Mouse (Mus musculus) cerebellum, adult 2 months (tissue): Measurements from ENCODE around the gene Tmem94. TPM values are rescaled to one million over a fixed set of nuclear protein-coding genes. Genes with fewer than 3 reads are reported as not detected.

Experiments used
- DNase-seq, 2 experiments: peaks; one replicate each; pipeline ENCODE4 v3.0.0; 2021
- H3K27ac ChIP-seq: fragments of 200-500 bp; 2 replicates; pipeline ENCODE4 v1.5.1; 2012; ENCODE audit warnings: low read length, control low read depth, inconsistent platforms; ENCODE audit not compliant: insufficient read depth
- H3K27me3 ChIP-seq: fragments of 200-500 bp; 2 replicates; pipeline ENCODE4 v1.6.1; 2012; ENCODE audit warnings: inconsistent platforms, mild to moderate bottlenecking, low read length, moderate library complexity; ENCODE audit not compliant: control insufficient read depth, insufficient read depth
- H3K4me1 ChIP-seq: fragments of 200-500 bp; 2 replicates; pipeline ENCODE4 v1.6.1; 2011; ENCODE audit warnings: low read length; ENCODE audit not compliant: control insufficient read depth, insufficient read depth
- H3K4me3 ChIP-seq: fragments of 200-500 bp; replicated peaks from 2 replicates; pipeline ENCODE3; 2011; ENCODE audit warnings: mild to moderate bottlenecking, low read depth, low read length, control low read depth; ENCODE audit not compliant: insufficient read depth
- CTCF ChIP-seq: fragments of 200-500 bp; IDR thresholded peaks from 2 replicates; pipeline ENCODE4 v1.5.1; 2011; ENCODE audit warnings: low read depth, mild to moderate bottlenecking, control low read depth, low read length, moderate library complexity, borderline replicate concordance; ENCODE audit not compliant: insufficient read depth
- POLR2A ChIP-seq: fragments of 200-500 bp; IDR thresholded peaks from 2 replicates; pipeline ENCODE4 v1.6.1; 2011; ENCODE audit warnings: low read length, control low read depth, borderline replicate concordance; ENCODE audit not compliant: insufficient read depth
- WGBS: fragments of 180-500 bp; shearing (Covaris S2); methylation state at CpG from one replicate; pipeline ENCODE4 v1.1.7; 2018; 5-methylcytosine and 5-hydroxymethylcytosine counted together
- polyA plus RNA-seq: library from polyadenylated mRNA; depleted of rRNA; stranded (reverse); fragments of >200 nt; gene quantifications from 2 replicates; pipeline ENCODE4 v1.2.3, GENCODE M21; 2012

Gene Tmem94
- polyA plus RNA-seq, 1 experiment = 54.2 TPM

GRCm38 (mm10) chr11:115819915-115820623 is 54.8 kb downstream of the Tmem94 start:
- Histone ChIP-seq H3K4me3 (no peak overlapping the region), H3K4me1 (peaks cover 5% of the 10 kb centered on the region; the same call in 1 of the 2 replicates), H3K27ac (no peak overlapping the region), H3K27me3 (no peaks in the 10 kb centered on the region)
- TF ChIP-seq POLR2A = no peak
- TF ChIP-seq CTCF = no peak
- DNase-seq = no peak
- WGBS = 83% methylated on average over 16 of the region's 16 CpGs

GRCm38 (mm10) chr11:115821001-115821400 is 55.8 kb downstream of the Tmem94 start:
- 70% methylated on average over 4 of the region's 4 CpGs for WGBS
- H3K27ac ChIP-seq = no peak overlapping the region
- no peak for DNase-seq

GRCm38 (mm10) chr11:115823774-115824740 is 58.8 kb downstream of the Tmem94 start, which contains the start of gene Llgl2:
Gene Llgl2, plus strand, starts transcription at chr11:115824049.
- peak; percentile 77 to 83 for DNase-seq
- Histone ChIP-seq H3K27ac (no peak within 1 kb of the TSS), H3K4me3 (peak within 1 kb of the TSS; percentile 54), H3K27me3 (0 out of 2 replicates have a peak, but pooled peaks cover 2% of the 10 kb centered on the region), H3K4me1 (no peaks in the 10 kb centered on the region)
- no peak for TF ChIP-seq CTCF
- TF ChIP-seq POLR2A = 0 out of 2 replicates have a peak, but pooled peaks have one; percentile 36
- 1% methylated on average over 87 of the region's 87 CpGs for WGBS

More at GRCm38 (mm10) chr11:115821001-115821400, 55.8 kb downstream of the Tmem94 start:
- Histone ChIP-seq H3K27me3 (no peaks in the 10 kb centered on the region), H3K4me1 (no peaks in the 10 kb centered on the region), H3K4me3 (no peak overlapping the region)
- no peak for TF ChIP-seq POLR2A
- TF ChIP-seq CTCF = no peak

- WGBS = 31% methylated on average over 11 of the region's 11 CpGs
- H3K4me1 ChIP-seq = no peaks in the 10 kb centered on the region
- no peak overlapping the region for H3K4me3 ChIP-seq
- DNase-seq = no peak
- no peak for TF ChIP-seq CTCF
- no peak for TF ChIP-seq POLR2A
- H3K27me3 ChIP-seq = 0 out of 2 replicates have a peak, but pooled peaks cover 2% of the 10 kb centered on the region
- no peak overlapping the region for H3K27ac ChIP-seq
These were observed 59.6 kb downstream of the Tmem94 start for GRCm38 (mm10) chr11:115824813-115825212.

- no peak for DNase-seq
- TF ChIP-seq CTCF (no peak), POLR2A (no peak)
- WGBS = 80% methylated on average over 5 of the region's 5 CpGs
- Histone ChIP-seq H3K27ac (no peak overlapping the region), H3K27me3 (0 out of 2 replicates have a peak, but pooled peaks cover 2% of the 10 kb centered on the region), H3K4me3 (no peak overlapping the region), H3K4me1 (no peaks in the 10 kb centered on the region)
These were observed 61.3 kb downstream of the Tmem94 start for GRCm38 (mm10) chr11:115826487-115826886.

GRCm38 (mm10) chr11:115827624-115828023 is 62.4 kb downstream of the Tmem94 start:
- H3K4me1 ChIP-seq = no peaks in the 10 kb centered on the region
- no peak overlapping the region for H3K27ac ChIP-seq
- H3K27me3 ChIP-seq = 0 out of 2 replicates have a peak, but pooled peaks cover 2% of the 10 kb centered on the region
- H3K4me3 ChIP-seq = no peak overlapping the region
- TF ChIP-seq POLR2A (no peak), CTCF (no peak)
- DNase-seq = no peak
- WGBS = 88% methylated on average over 6 of the region's 6 CpGs

- no peak for DNase-seq
- no peak overlapping the region for H3K27ac ChIP-seq
- TF ChIP-seq CTCF (no peak), POLR2A (no peak)
- H3K4me3 ChIP-seq = no peak overlapping the region
- no peaks in the 10 kb centered on the region for H3K4me1 ChIP-seq
- 0 out of 2 replicates have a peak, but pooled peaks cover 2% of the 10 kb centered on the region for H3K27me3 ChIP-seq
- 73% methylated on average over 4 of the region's 4 CpGs for WGBS
These were observed 63.8 kb downstream of the Tmem94 start for GRCm38 (mm10) chr11:115829036-115829435.
